Mouse (Mus musculus): ENCODE results near the gene Bmp7.

Bmp7 gene

DNA sequence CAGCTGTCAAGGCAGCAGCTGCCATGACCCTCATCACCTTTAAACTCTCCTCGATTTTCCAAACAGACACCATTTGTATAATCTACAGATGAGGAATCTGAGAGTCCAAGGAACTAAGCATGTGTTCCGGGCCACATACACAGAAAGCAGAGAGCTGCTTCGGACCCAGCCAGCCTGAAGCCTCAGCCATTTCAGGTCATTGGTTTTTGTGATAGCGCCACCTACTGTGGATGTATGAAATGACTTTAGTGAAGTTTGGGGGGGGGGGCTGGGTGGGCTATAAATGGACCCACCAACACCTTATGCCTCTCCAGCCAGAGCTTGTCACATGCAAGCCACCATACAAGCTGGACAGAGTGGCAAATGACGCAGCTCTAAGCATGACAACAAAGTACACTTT, 8.9 kb upstream of the Bmp7 start:
- peak; percentile 37 for DNase-seq (ENCODE audit: low read depth, low spot score)

DNA sequence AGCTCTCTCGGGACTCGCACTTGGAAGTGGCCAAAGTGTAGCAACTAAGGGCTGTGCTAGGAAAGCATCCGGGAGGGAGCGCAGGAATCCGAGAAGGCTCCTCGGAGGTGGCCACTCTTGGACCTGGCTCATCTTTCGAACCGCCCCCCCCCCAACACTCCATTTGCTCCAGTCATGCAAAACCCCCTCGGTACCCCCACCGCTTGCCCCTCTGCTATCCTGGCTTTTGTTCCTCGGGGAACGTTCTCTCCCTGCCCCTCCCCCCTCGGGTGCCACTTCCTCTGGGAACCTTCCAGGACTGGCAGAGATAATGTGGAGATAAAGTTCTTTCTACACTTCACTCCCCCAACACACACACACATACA, 660 bp upstream of the Bmp7 start:
- no peak for DNase-seq (ENCODE audit: low read depth, low spot score)

DNA sequence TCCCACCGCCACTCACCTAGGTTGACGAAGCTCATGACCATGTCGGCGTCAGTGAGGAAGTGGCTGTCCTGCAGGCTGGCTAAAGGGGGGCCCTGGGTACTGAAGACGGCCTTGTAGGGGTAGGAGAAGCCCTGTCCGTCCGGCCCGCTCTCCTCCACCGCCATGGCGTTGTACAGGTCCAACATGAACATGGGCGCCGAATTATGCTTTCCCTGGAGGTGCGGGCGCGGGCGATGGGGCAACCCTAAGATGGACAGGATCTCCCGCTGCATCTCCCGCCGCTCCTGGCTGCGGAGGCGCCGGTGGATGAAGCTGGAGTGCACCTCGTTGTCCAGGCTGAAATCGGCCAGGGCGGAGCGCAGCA, 500 bp downstream of the Bmp7 start:
- DNase-seq (ENCODE audit: low read depth, low spot score), result no peak

DNA sequence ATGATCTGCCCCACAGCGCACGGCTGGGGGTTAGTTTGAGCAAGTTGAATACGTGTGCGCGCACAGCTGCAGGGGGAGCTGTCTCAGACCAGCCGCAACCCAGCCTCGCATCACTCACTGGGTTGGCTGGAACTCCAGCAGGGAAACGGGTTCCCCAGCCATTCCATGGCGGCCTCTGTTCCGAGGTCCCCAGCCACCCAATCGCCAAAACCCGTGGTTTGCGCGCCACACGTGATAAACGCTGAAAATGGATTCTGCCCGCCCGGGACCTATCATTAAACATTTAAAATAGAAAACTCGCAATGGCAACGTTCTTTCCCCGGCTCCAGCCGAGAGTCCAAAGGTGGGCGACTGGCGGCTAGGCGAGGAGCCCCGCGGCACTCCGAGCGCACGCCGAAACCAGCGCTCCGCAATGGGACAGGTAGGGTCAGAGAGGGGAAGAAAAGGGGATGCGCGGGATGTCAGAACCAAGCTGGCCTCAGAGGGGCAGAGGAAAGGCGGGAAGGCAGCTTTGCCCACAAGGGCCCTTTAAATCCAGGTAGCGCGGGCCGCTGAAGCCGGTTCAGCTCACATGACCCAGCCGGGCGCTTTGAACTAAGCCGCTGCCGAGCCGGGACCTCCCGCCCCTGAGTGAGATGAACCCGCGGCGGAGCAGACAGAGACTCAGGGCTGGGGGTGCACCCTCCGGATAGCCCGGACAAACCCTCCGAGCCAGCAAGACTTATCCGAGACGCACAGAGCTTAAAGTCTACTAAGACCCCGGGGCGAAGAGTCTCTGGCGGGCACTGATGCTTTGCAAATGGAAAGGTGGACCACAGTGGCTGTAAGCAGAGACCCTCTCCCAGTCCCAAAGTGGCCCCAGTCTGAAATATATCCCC, 1.1 kb downstream of the Bmp7 start:
- peak; percentile 54 for DNase-seq (ENCODE audit: low read depth, low spot score)

DNA sequence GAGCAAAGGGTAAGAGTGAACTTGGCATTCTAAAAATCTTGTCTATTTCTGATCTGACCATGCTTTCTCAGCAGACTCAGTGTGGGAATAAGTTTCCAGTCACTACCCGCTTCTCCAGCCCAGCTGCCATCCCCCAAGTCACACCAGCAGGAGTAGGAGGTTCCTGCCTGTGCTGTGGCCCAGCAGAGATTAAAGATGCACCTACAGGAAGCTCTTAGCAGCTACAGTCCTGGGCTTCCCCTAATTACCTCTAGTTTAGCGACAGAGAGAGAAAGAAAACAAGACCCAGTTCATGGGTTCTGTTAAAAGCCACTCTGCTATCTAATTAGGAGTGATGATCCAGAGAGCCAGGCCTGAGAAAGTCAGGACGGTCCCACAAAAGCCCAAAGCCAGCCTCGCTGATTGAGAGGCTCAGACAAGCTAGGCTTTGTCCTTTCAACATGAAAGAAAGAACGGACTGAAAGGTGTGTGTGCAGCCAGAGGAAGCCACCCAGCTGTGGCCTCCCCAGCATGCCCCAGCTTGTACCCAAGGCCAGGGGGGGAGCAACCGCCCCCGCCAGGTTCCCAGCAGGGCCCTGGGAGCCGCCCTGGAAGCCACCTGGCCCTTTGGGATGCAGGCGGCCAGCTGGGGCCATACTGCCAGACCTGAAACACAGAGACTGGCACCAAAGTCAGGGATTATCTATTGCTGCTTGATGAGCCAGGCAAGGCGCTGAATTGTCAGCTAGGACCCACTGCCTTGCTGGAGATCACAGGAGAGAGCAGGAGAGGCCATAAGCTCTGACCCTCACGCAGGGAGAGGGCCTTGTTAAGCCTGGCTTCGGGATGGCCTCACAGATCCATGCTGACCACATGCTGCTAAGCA, 2.6 kb downstream of the Bmp7 start:
- peak; percentile 56 for DNase-seq (ENCODE audit: low read depth, low spot score)

DNA sequence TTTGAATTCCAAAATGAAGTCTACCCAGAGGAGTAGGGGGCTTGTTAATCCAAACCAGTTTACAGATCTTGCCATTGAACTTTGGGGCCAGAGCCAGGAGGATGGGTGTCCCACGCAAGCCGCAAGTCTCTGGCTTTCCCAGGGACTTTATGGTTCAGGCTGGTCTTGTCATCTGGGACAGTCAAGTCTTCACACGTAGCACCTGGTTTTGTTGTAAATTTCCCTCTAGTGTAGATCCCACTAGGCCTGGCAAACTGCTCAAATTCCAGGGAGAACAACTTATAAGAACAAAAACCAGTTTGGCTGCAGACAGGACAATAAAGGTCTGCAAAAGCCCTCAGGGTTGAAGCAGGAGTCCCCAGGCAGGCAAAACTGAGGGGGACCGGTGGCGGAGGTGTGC, 3.3 kb downstream of the Bmp7 start:
- DNase-seq (ENCODE audit: low read depth, low spot score), result no peak

DNA sequence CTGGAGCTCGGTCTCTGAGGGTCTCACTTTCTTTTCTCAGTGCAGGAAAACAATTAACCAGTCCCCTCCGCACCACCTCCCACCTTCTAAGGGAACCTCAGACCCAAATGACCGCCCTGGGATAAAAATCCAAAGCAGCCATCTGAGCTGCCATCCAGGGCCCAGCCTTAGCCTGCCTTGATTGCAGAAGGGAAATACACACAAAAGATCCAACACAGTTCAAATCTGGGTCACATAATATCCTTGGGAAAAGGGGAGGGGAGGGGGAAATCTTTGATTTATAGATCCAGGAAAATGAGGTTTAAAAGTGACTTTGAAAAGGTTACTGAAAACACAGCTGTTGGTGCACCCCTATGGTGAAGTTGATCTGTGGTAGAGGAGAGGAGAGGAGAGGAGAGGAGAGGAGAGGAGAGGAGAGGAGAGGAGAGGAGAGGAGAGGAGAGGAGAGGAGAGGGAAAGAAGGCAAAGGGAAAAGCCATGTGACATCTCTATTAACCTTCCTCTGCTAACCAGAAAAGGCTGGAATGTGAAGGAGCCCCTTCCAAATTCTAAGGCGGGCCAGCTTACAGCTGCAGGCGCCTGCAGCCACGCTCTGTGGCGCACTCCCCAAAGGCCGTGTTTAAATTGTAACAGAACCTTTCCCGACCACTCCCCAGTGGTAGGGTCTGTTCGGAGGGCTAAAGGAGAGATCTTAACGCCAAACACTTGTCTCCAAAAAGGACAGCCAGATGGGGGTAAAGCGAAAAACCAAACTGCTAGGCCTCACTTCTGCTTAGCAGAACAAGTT, 4.2 kb downstream of the Bmp7 start:
- DNase-seq (ENCODE audit: low read depth, low spot score), result no peak

DNA sequence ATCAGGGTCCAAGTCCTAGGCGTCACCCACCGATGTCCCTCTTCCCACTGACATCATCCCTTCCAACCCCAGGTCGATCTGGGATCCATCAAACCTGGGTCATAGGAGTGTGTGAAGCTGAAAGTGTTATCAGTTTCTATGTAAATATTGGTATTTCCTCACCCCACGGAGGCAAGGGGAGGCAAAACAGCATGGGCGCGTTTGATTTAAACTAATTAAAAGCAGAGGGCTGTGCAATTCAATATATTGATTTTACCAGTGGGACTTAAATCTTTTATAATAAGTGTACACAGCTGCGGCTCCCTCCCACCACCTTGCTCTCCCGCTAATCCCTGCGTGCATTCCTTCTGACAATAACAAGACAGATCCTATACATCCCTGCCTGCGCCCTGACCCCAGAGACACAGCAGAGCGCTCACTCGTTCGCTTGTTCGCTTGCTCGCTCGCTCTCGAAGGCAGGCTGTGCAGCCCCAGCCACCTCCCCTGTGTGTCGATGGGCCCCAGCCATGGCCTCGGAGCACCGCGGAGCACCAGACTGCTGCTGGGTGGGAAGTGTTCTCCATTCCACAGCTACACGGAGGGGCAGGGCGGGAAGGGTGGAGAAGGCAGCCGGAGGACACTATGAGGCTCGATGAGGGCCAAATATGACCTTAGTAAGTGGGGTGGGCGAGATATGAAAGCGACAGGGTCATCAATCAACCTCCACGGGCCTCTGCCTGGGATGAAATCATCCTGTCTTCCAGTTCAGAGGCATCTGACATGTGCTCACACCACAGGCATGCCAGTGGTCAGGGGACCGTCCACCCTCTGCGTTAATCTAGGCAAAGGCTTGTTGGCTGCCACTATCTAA, 5.0 kb downstream of the Bmp7 start:
- no peak for DNase-seq (ENCODE audit: low read depth, low spot score)

DNA sequence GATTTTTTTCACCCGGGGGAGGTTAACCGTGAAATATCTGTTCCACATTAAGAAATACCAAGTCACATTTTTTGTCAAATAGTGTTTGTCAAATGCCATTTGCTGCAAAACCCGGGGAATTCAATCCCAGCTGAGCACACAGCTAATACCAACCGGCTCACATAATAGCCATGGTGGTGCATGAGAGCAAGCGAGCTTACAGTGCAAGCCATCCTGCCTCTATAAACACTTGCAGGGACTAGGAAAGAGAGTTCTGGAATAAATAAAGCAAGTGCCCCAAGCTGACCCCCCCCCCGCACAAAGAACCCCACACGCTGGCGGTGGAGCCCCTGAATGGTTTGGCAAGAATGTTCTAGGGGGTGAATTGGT, 5.7 kb downstream of the Bmp7 start:
- no peak for DNase-seq (ENCODE audit: low read depth, low spot score)

DNA sequence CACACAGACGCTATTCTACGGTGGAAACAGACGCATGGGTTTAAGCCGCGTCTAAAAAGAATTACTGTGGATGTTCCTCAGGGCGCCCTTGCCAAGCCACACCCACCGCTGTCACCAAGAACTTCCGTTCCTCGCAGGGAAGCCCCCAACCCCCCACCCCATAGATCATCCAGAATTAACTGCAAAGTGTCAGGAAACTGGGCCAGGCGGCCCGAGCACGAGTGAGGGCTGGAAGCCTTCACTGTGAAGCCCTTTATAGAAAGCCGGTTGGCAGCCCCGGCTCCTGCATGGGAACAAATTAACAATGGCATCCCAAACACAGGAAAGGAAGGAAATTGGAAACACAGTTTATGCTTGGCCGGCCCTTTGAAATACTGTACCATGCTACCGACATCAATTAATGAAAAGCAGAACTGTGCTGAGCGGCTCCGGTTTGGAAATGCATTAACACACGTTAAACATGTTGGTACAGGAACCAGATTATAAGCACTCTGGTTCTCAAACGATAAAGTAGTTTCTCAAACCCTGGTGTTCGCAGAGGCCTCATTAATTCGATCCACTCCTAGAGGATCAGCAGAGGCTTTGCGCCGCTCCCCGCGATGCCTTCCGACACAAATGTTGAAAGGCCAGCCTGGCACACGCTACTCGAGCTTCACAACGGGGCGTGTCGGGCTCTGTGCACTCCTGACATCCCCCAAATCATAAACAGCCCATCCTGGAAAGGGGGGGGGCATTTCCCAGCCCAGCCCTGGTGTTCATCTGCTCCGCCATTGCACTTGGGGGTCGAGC, 6.3 kb downstream of the Bmp7 start:
- DNase-seq (ENCODE audit: low read depth, low spot score), result peak; percentile 33

DNA sequence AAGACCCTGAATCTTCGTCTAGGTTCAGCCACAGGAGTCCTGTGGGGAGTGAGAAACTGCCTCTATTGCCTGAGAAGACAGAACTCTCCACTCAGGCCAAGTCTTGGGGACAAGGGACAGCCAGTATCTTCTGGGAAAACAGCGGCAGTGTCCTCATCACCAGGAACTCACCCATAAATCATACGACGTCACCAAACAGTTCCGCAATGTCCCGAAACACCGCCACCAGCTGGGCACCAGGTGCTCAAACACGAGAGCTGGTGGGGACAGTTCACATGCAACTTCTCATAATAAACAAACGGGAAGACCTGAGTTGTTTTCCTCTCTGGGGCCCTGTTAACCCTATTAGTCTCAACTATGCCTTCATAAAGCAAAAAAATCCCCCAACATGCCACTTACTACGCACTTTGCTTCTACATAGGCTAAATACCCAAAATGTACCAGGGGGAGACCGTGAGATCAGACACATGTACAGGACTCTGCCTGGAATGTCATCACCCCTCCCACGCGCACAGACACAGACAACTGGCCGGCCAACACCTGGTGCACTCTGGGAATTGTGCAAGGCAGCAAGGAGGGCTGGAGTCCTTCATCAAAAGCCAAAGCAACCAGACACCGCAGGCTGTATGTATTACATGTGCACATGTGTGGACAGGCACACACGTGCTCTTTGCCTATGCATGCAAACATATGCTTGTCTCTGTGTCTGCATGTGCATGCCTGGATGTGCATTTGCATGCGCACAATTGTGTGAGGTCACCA, 8.8 kb downstream of the Bmp7 start:
- no peak for DNase-seq (ENCODE audit: low read depth, low spot score)

DNA sequence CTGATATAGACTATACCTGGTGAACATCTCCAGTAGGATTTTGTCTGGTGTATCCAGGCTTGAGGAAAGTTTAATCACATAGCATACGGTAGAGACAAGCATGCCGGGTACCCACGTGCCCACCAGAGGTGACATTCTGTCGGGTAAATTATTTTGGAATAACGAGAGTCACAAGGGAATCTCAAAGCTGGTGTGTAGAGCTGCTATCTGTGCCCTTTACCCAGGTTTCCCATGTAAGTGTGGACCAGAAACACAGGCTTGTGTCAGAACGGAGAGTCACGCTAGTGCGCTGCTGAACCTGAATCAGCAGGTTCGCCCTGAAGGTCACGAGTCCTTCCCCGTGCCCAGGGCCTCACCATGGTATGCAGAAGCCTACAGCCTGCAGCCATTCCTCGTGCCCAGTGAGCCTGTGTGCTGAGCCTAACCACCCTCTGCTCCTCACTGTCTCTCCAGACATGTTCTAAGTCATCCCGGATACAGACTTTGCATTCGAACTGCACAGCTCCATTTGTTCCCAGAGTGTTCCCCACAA, 10.2 kb downstream of the Bmp7 start:
- DNase-seq (ENCODE audit: low read depth, low spot score), result no peak

DNA sequence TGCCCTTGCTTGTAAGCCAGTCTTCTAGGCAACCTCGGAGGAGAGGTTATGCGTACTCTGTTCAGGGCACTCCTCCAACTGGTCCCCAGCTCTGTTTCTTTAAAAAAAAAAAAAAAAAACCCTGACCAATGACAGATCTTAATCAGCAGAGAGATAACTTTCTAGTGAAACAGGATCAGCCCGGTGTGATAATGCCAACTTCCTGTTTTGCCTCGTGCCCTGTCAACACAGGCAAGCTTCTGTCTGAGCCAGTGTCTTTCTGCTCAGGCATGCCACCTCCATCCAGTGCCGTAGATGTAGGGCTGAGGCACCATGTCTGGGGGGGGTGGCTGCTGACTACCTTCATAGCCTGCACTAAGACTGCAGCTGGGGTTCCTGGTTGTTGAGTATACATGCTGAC, 12.5 kb downstream of the Bmp7 start:
- DNase-seq (ENCODE audit: low read depth, low spot score), result peak; percentile 82

DNA sequence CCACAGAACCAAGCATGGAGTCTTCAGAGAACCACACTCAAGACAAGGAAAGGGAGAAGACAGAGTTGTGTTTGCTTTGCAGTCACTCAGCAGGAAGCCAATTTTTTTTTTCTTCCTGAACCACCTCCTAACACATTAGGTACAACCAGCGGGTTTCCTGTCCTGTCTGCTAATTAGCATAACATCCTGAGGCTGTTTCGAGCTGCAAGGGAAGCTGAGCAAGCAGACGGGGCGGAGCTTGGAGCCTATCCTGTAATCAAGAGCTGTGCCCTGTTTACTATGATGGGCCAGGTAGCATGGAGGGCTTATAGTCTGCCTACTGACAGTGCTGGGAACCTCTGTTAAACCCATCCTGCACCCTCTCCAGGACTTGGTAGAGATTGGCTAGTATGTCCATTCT, 13.8 kb downstream of the Bmp7 start:
- peak; percentile 75 for DNase-seq (ENCODE audit: low read depth, low spot score)

DNA sequence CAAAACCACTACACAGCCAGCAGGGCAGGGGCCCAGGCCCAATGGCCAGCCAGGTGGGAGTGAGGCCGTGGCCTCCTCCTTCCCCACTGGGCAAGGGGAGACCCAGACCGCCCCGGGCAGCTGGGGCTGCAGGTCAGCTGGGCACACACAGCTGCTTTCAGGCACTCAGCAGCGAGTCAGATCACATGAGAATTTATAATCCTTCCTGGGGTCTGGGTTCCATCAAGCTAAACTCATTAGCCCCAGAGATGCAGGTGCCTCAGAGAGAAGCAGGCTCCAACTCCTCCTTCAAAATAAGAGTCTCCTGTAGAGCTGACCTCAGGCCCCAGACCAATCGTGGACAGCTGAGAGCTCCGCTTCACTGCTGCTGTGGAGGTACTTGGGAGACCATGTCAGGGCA, 15.2 kb downstream of the Bmp7 start:
- no peak for DNase-seq (ENCODE audit: low read depth, low spot score)

DNA sequence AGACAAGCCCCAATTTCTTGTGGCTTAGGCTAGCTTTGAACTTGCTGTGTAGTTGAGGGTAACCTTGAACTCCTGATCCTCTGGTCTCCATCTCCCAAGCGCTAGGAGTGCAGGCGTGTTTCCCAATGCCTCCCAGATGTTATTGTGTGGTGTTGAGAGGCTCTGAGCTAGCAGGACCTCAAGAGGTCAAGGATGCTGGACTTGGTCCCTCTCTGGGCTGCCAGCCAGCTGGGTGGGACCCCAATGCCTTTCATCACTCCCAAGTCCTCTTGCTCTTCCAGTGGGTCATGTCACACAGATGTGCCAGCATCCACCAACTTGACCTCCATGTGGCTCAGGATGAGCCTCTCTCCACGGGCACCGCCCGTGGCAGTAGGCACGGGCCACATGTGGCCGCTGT, 16.9 kb downstream of the Bmp7 start:
- DNase-seq (ENCODE audit: low read depth, low spot score), result no peak

DNA sequence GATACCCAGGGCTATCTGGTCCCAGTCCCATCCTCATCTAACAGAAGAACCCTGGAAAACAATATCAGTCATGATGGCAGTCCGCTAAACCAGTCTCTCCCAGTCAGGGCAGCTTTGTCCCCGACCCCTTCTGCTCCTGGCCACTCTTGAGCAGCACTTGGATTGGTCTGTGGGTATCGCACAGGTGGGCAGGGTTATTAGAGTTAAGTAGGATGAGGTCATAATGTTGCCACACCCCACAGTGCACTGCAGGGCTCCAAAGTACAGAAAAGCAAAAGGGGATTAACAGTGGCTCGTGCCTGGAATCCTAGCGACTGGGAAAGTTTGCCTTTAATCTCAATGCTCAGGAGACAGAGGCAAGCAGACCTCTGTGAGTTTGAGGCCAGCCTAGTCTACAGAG, 17.5 kb downstream of the Bmp7 start:
- no peak for DNase-seq (ENCODE audit: low read depth, low spot score)

DNA sequence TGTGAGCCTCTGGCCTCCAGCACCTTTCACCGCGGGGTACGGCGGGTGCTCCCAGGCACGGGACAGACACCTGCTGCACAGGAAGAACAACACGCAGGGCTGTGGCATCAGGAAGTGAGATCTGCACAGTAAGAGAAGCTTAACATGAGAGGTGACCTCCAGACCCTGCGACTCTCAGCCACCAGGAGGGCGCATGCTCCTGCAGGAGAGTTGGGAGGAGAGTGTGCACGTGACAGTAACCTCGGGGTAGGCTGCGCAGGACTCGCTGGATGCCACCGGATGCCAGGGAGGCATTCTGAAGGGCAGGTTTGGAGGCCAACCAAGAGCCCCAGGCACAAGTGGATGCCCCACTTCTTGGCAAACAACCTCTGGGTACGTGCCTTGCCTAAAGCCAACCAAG, 26.1 kb downstream of the Bmp7 start:
- DNase-seq (ENCODE audit: low read depth, low spot score), result peak; percentile 56

DNA sequence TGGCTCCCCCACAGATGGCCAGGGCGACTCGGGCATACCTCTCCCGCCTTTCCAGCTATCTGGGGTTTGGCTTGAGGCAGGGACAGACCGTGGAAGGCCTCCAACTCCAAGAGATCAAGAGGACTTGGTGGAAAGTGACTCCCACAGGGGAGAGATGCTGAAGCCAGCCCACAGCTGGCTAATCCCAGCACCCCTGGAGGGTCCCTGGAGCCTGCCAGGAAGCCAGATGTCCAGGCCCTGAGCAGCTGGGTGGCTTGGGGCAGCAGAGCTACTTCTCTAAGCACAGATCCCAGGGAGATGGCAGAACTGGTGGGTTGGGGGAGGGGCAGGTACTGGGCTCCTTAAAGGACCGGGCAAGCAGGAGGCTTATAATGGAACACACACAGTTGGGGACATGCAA, 28.4 kb downstream of the Bmp7 start:
- DNase-seq (ENCODE audit: low read depth, low spot score), result no peak

DNA sequence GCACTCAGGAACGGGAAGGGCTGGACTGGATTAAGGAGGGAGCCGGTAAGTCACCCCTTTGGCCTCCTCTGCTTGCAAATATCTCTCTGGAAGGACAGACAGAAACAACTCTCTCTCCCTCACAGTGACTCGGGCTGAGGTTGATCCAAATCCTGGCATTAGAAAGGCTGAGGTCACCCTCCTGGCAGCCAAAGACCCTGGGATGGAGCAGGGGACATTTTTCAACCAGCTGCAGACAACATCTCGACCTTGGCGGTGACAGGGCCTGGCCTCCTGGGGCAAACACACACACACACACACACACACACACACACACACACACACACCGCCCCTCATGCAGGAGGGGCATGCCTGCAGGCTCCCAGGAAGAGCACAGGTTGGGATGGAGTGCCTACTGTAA, 29.0 kb downstream of the Bmp7 start:
- no peak for DNase-seq (ENCODE audit: low read depth, low spot score)

All from CD4-positive helper T cell, adult 2 months (primary cell).